Mouse (Mus musculus) embryonic facial prominence, embryonic 10.5 days (tissue): ENCODE measurements at regions not wholly inside any gene's neighbourhood (a gene's known extent, or its start where the extent isn't known, plus 50 kb on each side); places are given as distances from the start of the nearest gene placed in this dataset.

Experiments
- DNase-seq: peaks from one replicate; pipeline ENCODE4 v3.0.0-alpha.2; 2017; ENCODE audit warnings: low spot score
- H3K27ac ChIP-seq: fragments of 300-500 bp; sonication (generic); replicated peaks from 2 replicates; pipeline ENCODE4 v1.5.1; 2016; ENCODE audit warnings: mild to moderate bottlenecking
- H3K27me3 ChIP-seq: fragments of 300-500 bp; sonication (generic); replicated peaks from 2 replicates; pipeline ENCODE4 v1.6.1; 2016; ENCODE audit warnings: low read depth, mild to moderate bottlenecking; ENCODE audit not compliant: poor library complexity, severe bottlenecking
- H3K36me3 ChIP-seq: fragments of 300-500 bp; sonication (generic); replicated peaks from 2 replicates; pipeline ENCODE4 v1.6.1; 2016; ENCODE audit warnings: mild to moderate bottlenecking, moderate library complexity
- H3K4me1 ChIP-seq: fragments of 300-500 bp; sonication (generic); 2 replicates; pipeline ENCODE4 v1.6.1; 2016
- H3K4me3 ChIP-seq: fragments of 300-500 bp; sonication (generic); 2 replicates; pipeline ENCODE4 v1.5.1; 2016; ENCODE audit warnings: mild to moderate bottlenecking, moderate library complexity
- H3K9me3 ChIP-seq: fragments of 300-500 bp; sonication (generic); 2 replicates; pipeline ENCODE4 v1.6.1; 2016; ENCODE audit warnings: mild to moderate bottlenecking
- WGBS: fragments of 180-500 bp; shearing (Covaris S2); methylation state at CpG from one replicate; pipeline ENCODE4 v1.1.7; 2016; 5-methylcytosine and 5-hydroxymethylcytosine counted together

- Histone ChIP-seq H3K27me3 (no peaks in the 10 kb centered on the region), H3K9me3 (no peaks in the 10 kb centered on the region), H3K36me3 (no peaks in the 10 kb centered on the region), H3K4me3 (no peak overlapping the region), H3K4me1 (no peaks in the 10 kb centered on the region), H3K27ac (no peak overlapping the region)
- DNase-seq: no peak
- WGBS: 69% methylated on average over 2 of the region's 2 CpGs
Measured at GRCm38 (mm10) chr8:36365945-36366344, 600.4 kb downstream of the Gm19410 start.

GRCm38 (mm10) chr8:36376579-36377350, 611.2 kb downstream of the Gm19410 start:
- Histone ChIP-seq H3K9me3 (no peaks in the 10 kb centered on the region), H3K36me3 (no peaks in the 10 kb centered on the region), H3K4me3 (no peak overlapping the region), H3K4me1 (peaks cover 10% of the 10 kb centered on the region), H3K27ac (no peak overlapping the region), H3K27me3 (no peaks in the 10 kb centered on the region)
- 72% methylated on average over 5 of the region's 5 CpGs for WGBS
- DNase-seq: peak; percentile 39

- H3K27me3 ChIP-seq: no peaks in the 10 kb centered on the region
- no peak for DNase-seq
- 90% methylated on average over 9 of the region's 9 CpGs for WGBS
- H3K36me3 ChIP-seq: no peaks in the 10 kb centered on the region
- no peak overlapping the region for H3K27ac ChIP-seq
- H3K9me3 ChIP-seq: no peaks in the 10 kb centered on the region
- no peaks in the 10 kb centered on the region for H3K4me1 ChIP-seq
- no peak overlapping the region for H3K4me3 ChIP-seq
Measured at GRCm38 (mm10) chr8:36394487-36394886, 598.9 kb upstream of the AI429214 start.

- Histone ChIP-seq H3K36me3 (no peaks in the 10 kb centered on the region), H3K9me3 (no peaks in the 10 kb centered on the region), H3K4me1 (no peaks in the 10 kb centered on the region), H3K4me3 (no peak overlapping the region), H3K27ac (no peak overlapping the region), H3K27me3 (no peaks in the 10 kb centered on the region)
- no peak for DNase-seq
- 74% methylated on average over 1 of the region's 1 CpGs for WGBS
Measured at GRCm38 (mm10) chr8:36396493-36396892, 596.9 kb upstream of the AI429214 start.

DNA sequence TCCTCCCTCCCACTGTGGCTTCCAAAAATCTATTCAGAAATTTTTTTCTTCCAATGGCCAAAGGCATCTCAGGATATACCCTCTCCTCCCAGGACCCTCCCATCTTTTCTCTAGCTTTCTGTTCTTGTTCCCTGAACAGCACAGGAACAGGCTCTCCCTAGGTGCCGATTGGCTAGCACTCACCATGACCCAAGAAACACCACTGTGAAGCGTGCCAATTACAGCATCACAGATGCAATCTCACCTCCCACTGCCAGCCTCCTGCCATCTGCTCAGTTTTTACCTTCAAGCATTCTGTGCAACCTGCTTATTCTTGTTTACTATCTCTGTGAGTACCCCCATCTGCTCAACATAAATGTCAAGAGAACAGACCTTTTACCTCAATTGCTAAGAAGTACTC, 586.7 kb upstream of the AI429214 start:
- H3K4me1 ChIP-seq: no peaks in the 10 kb centered on the region
- 81% methylated on average over 2 of the region's 2 CpGs for WGBS
- DNase-seq: no peak

More for the DNA sequence above, 586.7 kb upstream of the AI429214 start:
- H3K27ac ChIP-seq: no peak overlapping the region
- H3K36me3 ChIP-seq: no peaks in the 10 kb centered on the region
- H3K9me3 ChIP-seq: no peaks in the 10 kb centered on the region
- H3K4me3 ChIP-seq: no peak overlapping the region
- no peaks in the 10 kb centered on the region for H3K27me3 ChIP-seq
